Mouse (Mus musculus) spleen, adult 2 months (tissue): ENCODE measurements around the gene Olfr1153.

Experiments used
- CTCF ChIP-seq: fragments of 200-500 bp; IDR thresholded peaks from 2 replicates; pipeline ENCODE4 v1.5.1; 2011; ENCODE audit warnings: mild to moderate bottlenecking, inconsistent platforms; ENCODE audit not compliant: insufficient read depth, insufficient read length, insufficient replicate concordance; ENCODE audit errors: extremely low read depth
- POLR2A ChIP-seq: fragments of 200-500 bp; IDR thresholded peaks from 2 replicates; pipeline ENCODE4 v1.6.1; 2011; ENCODE audit warnings: low read depth, low read length, inconsistent platforms

DNA sequence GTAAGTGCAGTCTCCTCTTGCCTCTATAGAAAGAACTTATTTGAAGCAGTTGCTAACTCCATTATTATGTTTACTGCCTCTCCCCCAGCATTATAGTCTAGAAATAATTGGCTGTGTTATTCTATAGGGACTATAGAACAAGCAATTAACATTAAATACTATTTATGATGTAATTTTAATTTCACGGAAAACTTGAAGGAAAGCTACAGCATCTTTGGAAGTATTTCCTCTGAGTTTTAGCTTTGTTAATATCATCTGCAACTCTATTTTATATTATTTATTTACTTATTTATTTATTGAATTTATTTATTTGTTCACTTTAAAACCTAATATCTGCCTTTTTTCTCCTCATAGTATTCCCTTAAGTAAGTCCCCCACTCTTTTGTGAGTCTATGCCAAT is 50.3 kb downstream of the Olfr1153 start, which contains the start of gene Olfr1155:
- TF ChIP-seq CTCF (no peak), POLR2A (no peak)
